ENCODE assay signal across 9 mouse cellular contexts in genomic region chrX:137570321-137571195, GRCm38 (mm10). TPM values are rescaled to one million over a fixed set of nuclear protein-coding genes. Genes with fewer than 3 reads are reported as not detected.
A peak's percentile ranks its signal among the peaks of the same experiment; 100 is the strongest.
DNase-seq lines count a peak whose midpoint lies in the region; ATAC-seq lines count a peak whose summit lies in the region.
"Had no signal": no experiment of that assay in that cellular context is flagged by ENCODE, and none has a peak within 500 bp of the region (broad histone marks: within the 10 kb centered on the region; RNA-seq: fewer than 3 reads in every experiment).

TSS of gene Il1rapl2 (plus strand) at chrX:137570608.

- H3K9ac ChIP-seq in hindbrain, embryonic 11.5 days (ENCODE audit: low read depth, low read length): 0 out of 2 replicates have a peak within 1 kb of the TSS, but pooled peaks have one; percentile 11
- peak within 1 kb of the TSS; percentile 41 for H3K9ac ChIP-seq in midbrain, embryonic 16.5 days (ENCODE audit: low read depth, low read length)

- peak within 1 kb of the TSS; percentile 35 for H3K4me3 ChIP-seq in hindbrain, embryonic 11.5 days (ENCODE audit: low read depth, low read length)
- peak within 1 kb of the TSS; percentile 46 for H3K4me3 ChIP-seq in midbrain, embryonic 16.5 days (ENCODE audit: low read depth, low read length)

- 19% methylated on average over 38 of the region's 47 CpGs for WGBS in hindbrain, embryonic 11.5 days
- 20% methylated on average over 28 of the region's 47 CpGs for WGBS in midbrain, embryonic 16.5 days

- H3K9me3 ChIP-seq in hindbrain, embryonic 11.5 days (ENCODE audit: control insufficient read depth, low read length): no peaks in the 10 kb centered on the region
- no peaks in the 10 kb centered on the region for H3K9me3 ChIP-seq in midbrain, embryonic 16.5 days (replicated peaks; ENCODE audit: control insufficient read depth, low read length, poor library complexity, severe bottlenecking)

- DNase-seq in gastrocnemius, postnatal 10 days: peak; percentile 4
- no peak for DNase-seq in gastrocnemius, postnatal 4 days (ENCODE audit: low spot score in 2 of 2)
- DNase-seq in testis, postnatal 10 days (ENCODE audit: low spot score): peak; percentile 38
- no peak for DNase-seq in testis, postnatal 14 days (ENCODE audit: low spot score)
- DNase-seq in hindbrain, embryonic 11.5 days (ENCODE audit: low spot score): peak; percentile 42
- no peak for DNase-seq in natural killer cell, adult 2 months (ENCODE audit: low spot score in 2 of 2)
- DNase-seq in thymus, postnatal 36 days: no peak

- no peaks in the 10 kb centered on the region for H3K4me1 ChIP-seq in hindbrain, embryonic 11.5 days (replicated peaks; ENCODE audit: control insufficient read depth, insufficient read depth, low read length)
- H3K4me1 ChIP-seq in midbrain, embryonic 16.5 days (ENCODE audit: control insufficient read depth, insufficient read depth, low read length): peaks cover 3% of the 10 kb centered on the region; the same call in 1 of the 2 replicates

- no peaks in the 10 kb centered on the region for H3K36me3 ChIP-seq in hindbrain, embryonic 11.5 days (ENCODE audit: control insufficient read depth, insufficient read depth, low read length)
- no peaks in the 10 kb centered on the region for H3K36me3 ChIP-seq in midbrain, embryonic 16.5 days (ENCODE audit: control insufficient read depth, insufficient read depth, low read length)

- peak; percentile 84 for ATAC-seq in hindbrain, embryonic 11.5 days (ENCODE audit: low FRiP score)
- ATAC-seq in midbrain, embryonic 16.5 days: peak; percentile 91

- no peak within 1 kb of the TSS for H3K27ac ChIP-seq in hindbrain, embryonic 11.5 days (ENCODE audit: low read depth, low read length)
- H3K27ac ChIP-seq in midbrain, embryonic 16.5 days (ENCODE audit: low read length): no peak within 1 kb of the TSS

- peaks cover 17% of the 10 kb centered on the region for H3K27me3 ChIP-seq in hindbrain, embryonic 11.5 days (ENCODE audit: control insufficient read depth, insufficient read depth, low read length)
- H3K27me3 ChIP-seq in midbrain, embryonic 16.5 days (ENCODE audit: control insufficient read depth, insufficient read depth, low read depth, low read length): peaks cover 8% of the 10 kb centered on the region; the same call in 1 of the 2 replicates

- H3K4me2 ChIP-seq in hindbrain, embryonic 11.5 days (replicated peaks; ENCODE audit: low read depth, low read length): peak within 1 kb of the TSS; percentile 67
- peak within 1 kb of the TSS; percentile 63 for H3K4me2 ChIP-seq in midbrain, embryonic 16.5 days (ENCODE audit: low read length)

RNA-seq across cellular contexts. Expression of gene Il1rapl2, which starts in this region (rescaled TPM):
- total RNA-seq in gastrocnemius, postnatal 10 days (2021): not detected
- total RNA-seq in gastrocnemius, postnatal 4 days (2021): under 1 TPM; 0.21 to 0.29 TPM
- 0.37 and 0.49 TPM in 2 replicates for polyA plus RNA-seq in hindbrain, embryonic 11.5 days (2014; fragmentation: Nextera tagmentation; extraction: Ambion mirVana)
- polyA plus RNA-seq in midbrain, embryonic 16.5 days (2015; fragmentation: Nextera tagmentation; extraction: Ambion mirVana): 4.7 and 5.4 TPM in 2 replicates
- total RNA-seq: heart, postnatal 10 days had no signal

Comparison
In these comparisons a context has a peak if more than half of its experiments do, and no peak if none do; other contexts are left out.
1. Peak in DNase-seq in gastrocnemius, postnatal 10 days; RNA of the gene not detected or under 1 TPM.
2. Peak in DNase-seq, ATAC-seq, H3K4me3 ChIP-seq, H3K9ac ChIP-seq and H3K4me2 ChIP-seq in hindbrain, embryonic 11.5 days; RNA of the gene not detected or under 1 TPM.